Mouse (Mus musculus) embryonic facial prominence, embryonic 15.5 days (tissue): ENCODE data around the gene Klf3. TPM values are rescaled to one million over a fixed set of nuclear protein-coding genes. Genes with fewer than 3 reads are reported as not detected.

ENCODE experiments used
- ATAC-seq: fragments of 200-750 bp; cut with Nextera tagmentation; 2 replicates; pipeline ENCODE4 v1.8.0; 2017; ENCODE audit warnings: low read depth, moderate TSS enrichment; ENCODE audit not compliant: insufficient number of reproducible peaks, low FRiP score, low TSS enrichment
- H3K27ac ChIP-seq: fragments of 300-500 bp; sonication (generic); replicated peaks from 2 replicates; pipeline ENCODE4 v1.5.1; 2015; ENCODE audit warnings: mild to moderate bottlenecking, inconsistent platforms
- H3K27me3 ChIP-seq: fragments of 300-500 bp; sonication (generic); 2 replicates; pipeline ENCODE4 v1.6.1; 2015; ENCODE audit warnings: inconsistent platforms
- H3K36me3 ChIP-seq: fragments of 300-500 bp; sonication (generic); 2 replicates; pipeline ENCODE4 v1.6.1; 2015; ENCODE audit warnings: mild to moderate bottlenecking, inconsistent platforms
- H3K4me1 ChIP-seq: fragments of 300-500 bp; sonication (generic); 2 replicates; pipeline ENCODE4 v1.6.1; 2015; ENCODE audit warnings: inconsistent platforms
- H3K4me2 ChIP-seq: fragments of 300-500 bp; sonication (generic); replicated peaks from 2 replicates; pipeline ENCODE4 v1.6.1; 2015; ENCODE audit warnings: mild to moderate bottlenecking, inconsistent platforms
- H3K4me3 ChIP-seq: fragments of 300-500 bp; sonication (generic); replicated peaks from 2 replicates; pipeline ENCODE4 v1.5.1; 2015; ENCODE audit warnings: mild to moderate bottlenecking, inconsistent platforms
- H3K9ac ChIP-seq: fragments of 300-500 bp; sonication (generic); 2 replicates; pipeline ENCODE4 v1.6.1; 2015; ENCODE audit warnings: inconsistent platforms
- H3K9me3 ChIP-seq: fragments of 300-500 bp; sonication (generic); replicated peaks from 2 replicates; pipeline ENCODE4 v1.6.1; 2016; ENCODE audit warnings: inconsistent platforms
- WGBS: fragments of 180-500 bp; shearing (Covaris S2); methylation state at CpG from one replicate; pipeline ENCODE4 v1.1.7; 2015; 5-methylcytosine and 5-hydroxymethylcytosine counted together
- polyA plus RNA-seq: library from polyadenylated mRNA; unstranded; fragments of >200 nt; fragmentation: Nextera tagmentation; extraction: Ambion mirVana; gene quantifications from 2 replicates; pipeline ENCODE4 v1.2.1, GENCODE M21; 2015

Gene Klf3
- polyA plus RNA-seq, 1 experiment from 2014 or later, result 92.0 TPM

GRCm38 (mm10) chr5:64810860-64811499 is 7.8 kb downstream of the Klf3 start:
- ATAC-seq, result peak; percentile 41
- Histone ChIP-seq H3K4me3 (0 out of 2 replicates have a peak overlapping the region, but pooled peaks have one; percentile 24), H3K36me3 (0 out of 2 replicates have a peak, but pooled peaks cover 3% of the 10 kb centered on the region), H3K4me2 (peak overlapping the region; percentile 37), H3K4me1 (peaks cover 84% of the 10 kb centered on the region), H3K9ac (0 out of 2 replicates have a peak overlapping the region, but pooled peaks have one; percentile 35), H3K27ac (peak overlapping the region; percentile 88), H3K27me3 (no peaks in the 10 kb centered on the region), H3K9me3 (no peaks in the 10 kb centered on the region)
- WGBS, result 5% methylated on average over 9 of the region's 9 CpGs

GRCm38 (mm10) chr5:64811500-64812123 is 8.4 kb downstream of the Klf3 start:
- WGBS, result 7% methylated on average over 14 of the region's 14 CpGs
- peak overlapping the region; percentile 88 for H3K27ac ChIP-seq
- H3K36me3 ChIP-seq, result 0 out of 2 replicates have a peak, but pooled peaks cover 3% of the 10 kb centered on the region
- no peaks in the 10 kb centered on the region for H3K27me3 ChIP-seq
- peak overlapping the region; percentile 37 for H3K4me2 ChIP-seq
- H3K9me3 ChIP-seq, result no peaks in the 10 kb centered on the region
- H3K9ac ChIP-seq, result no peak overlapping the region
- peak; percentile 79 for ATAC-seq
- peak overlapping the region; percentile 24 for H3K4me3 ChIP-seq
- H3K4me1 ChIP-seq, result peaks cover 84% of the 10 kb centered on the region

- peak; percentile 8; the same call in 1 of the 2 replicates for ATAC-seq
- Histone ChIP-seq H3K4me2 (peak overlapping the region; percentile 37), H3K9me3 (no peaks in the 10 kb centered on the region), H3K27ac (peak overlapping the region; percentile 88), H3K9ac (no peak overlapping the region), H3K36me3 (0 out of 2 replicates have a peak, but pooled peaks cover 7% of the 10 kb centered on the region), H3K27me3 (no peaks in the 10 kb centered on the region), H3K4me1 (peaks cover 90% of the 10 kb centered on the region), H3K4me3 (peak overlapping the region; percentile 24)
- WGBS, result 17% methylated on average over 22 of the region's 22 CpGs
Observed at GRCm38 (mm10) chr5:64812124-64812982, 9.2 kb downstream of the Klf3 start.

- Histone ChIP-seq H3K4me2 (peak overlapping the region; percentile 37), H3K36me3 (peaks cover 8% of the 10 kb centered on the region; the same call in 1 of the 2 replicates), H3K9me3 (no peaks in the 10 kb centered on the region), H3K4me1 (peaks cover 85% of the 10 kb centered on the region), H3K9ac (no peak overlapping the region), H3K27ac (peak overlapping the region; percentile 88), H3K4me3 (peak overlapping the region; percentile 24), H3K27me3 (no peaks in the 10 kb centered on the region)
- 11% methylated on average over 4 of the region's 4 CpGs for WGBS
- no peak for ATAC-seq
Observed at GRCm38 (mm10) chr5:64812983-64813304, 9.8 kb downstream of the Klf3 start.

- peak overlapping the region; percentile 88 for H3K27ac ChIP-seq
- no peaks in the 10 kb centered on the region for H3K27me3 ChIP-seq
- ATAC-seq, result no peak
- peaks cover 81% of the 10 kb centered on the region for H3K4me1 ChIP-seq
- 5% methylated on average over 9 of the region's 9 CpGs for WGBS
- H3K4me2 ChIP-seq, result peak overlapping the region; percentile 37
- H3K9me3 ChIP-seq, result no peaks in the 10 kb centered on the region
- peak overlapping the region; percentile 24; the same call in 1 of the 2 replicates for H3K4me3 ChIP-seq
- H3K9ac ChIP-seq, result no peak overlapping the region
- H3K36me3 ChIP-seq, result peaks cover 12% of the 10 kb centered on the region; the same call in 1 of the 2 replicates
Observed at GRCm38 (mm10) chr5:64813361-64813760, 10.2 kb downstream of the Klf3 start.

- no peak overlapping the region for H3K9ac ChIP-seq
- H3K27ac ChIP-seq, result no peak overlapping the region
- 66% methylated on average over 7 of the region's 7 CpGs for WGBS
- H3K9me3 ChIP-seq, result no peaks in the 10 kb centered on the region
- no peaks in the 10 kb centered on the region for H3K27me3 ChIP-seq
- peaks cover 20% of the 10 kb centered on the region for H3K36me3 ChIP-seq
- H3K4me3 ChIP-seq, result no peak overlapping the region
- H3K4me1 ChIP-seq, result peaks cover 74% of the 10 kb centered on the region
- no peak for ATAC-seq
- no peak overlapping the region for H3K4me2 ChIP-seq
Observed at GRCm38 (mm10) chr5:64814416-64814815, 11.2 kb downstream of the Klf3 start.

GRCm38 (mm10) chr5:64815631-64816030 is 12.4 kb downstream of the Klf3 start:
- ATAC-seq, result no peak
- Histone ChIP-seq H3K4me1 (peaks cover 62% of the 10 kb centered on the region), H3K9ac (no peak overlapping the region)

GRCm38 (mm10) chr5:64816290-64816973 is 13.2 kb downstream of the Klf3 start:
- no peak for ATAC-seq
- H3K27ac ChIP-seq, result peak overlapping the region; percentile 80

More at GRCm38 (mm10) chr5:64815631-64816030, 12.4 kb downstream of the Klf3 start:
- Histone ChIP-seq H3K9me3 (no peaks in the 10 kb centered on the region), H3K27me3 (no peaks in the 10 kb centered on the region), H3K27ac (peak overlapping the region; percentile 80; the same call in 1 of the 2 replicates), H3K36me3 (peaks cover 26% of the 10 kb centered on the region), H3K4me3 (no peak overlapping the region), H3K4me2 (no peak overlapping the region)
- 82% methylated on average over 8 of the region's 8 CpGs for WGBS

GRCm38 (mm10) chr5:64816974-64817296 is 13.7 kb downstream of the Klf3 start:
- ATAC-seq, result no peak
- no peak overlapping the region for H3K4me2 ChIP-seq
- no peaks in the 10 kb centered on the region for H3K27me3 ChIP-seq
- H3K9ac ChIP-seq, result no peak overlapping the region
- H3K27ac ChIP-seq, result peak overlapping the region; percentile 80
- H3K4me3 ChIP-seq, result no peak overlapping the region
- H3K4me1 ChIP-seq, result peaks cover 49% of the 10 kb centered on the region
- H3K36me3 ChIP-seq, result peaks cover 39% of the 10 kb centered on the region
- WGBS, result 61% methylated on average over 8 of the region's 8 CpGs
- H3K9me3 ChIP-seq, result no peaks in the 10 kb centered on the region

More at GRCm38 (mm10) chr5:64816290-64816973, 13.2 kb downstream of the Klf3 start:
- no peaks in the 10 kb centered on the region for H3K27me3 ChIP-seq
- WGBS, result 49% methylated on average over 15 of the region's 15 CpGs
- H3K4me2 ChIP-seq, result no peak overlapping the region
- peaks cover 54% of the 10 kb centered on the region for H3K4me1 ChIP-seq
- H3K36me3 ChIP-seq, result peaks cover 34% of the 10 kb centered on the region
- no peaks in the 10 kb centered on the region for H3K9me3 ChIP-seq
- no peak overlapping the region for H3K9ac ChIP-seq
- H3K4me3 ChIP-seq, result no peak overlapping the region

- ATAC-seq, result no peak
- Histone ChIP-seq H3K4me1 (peaks cover 25% of the 10 kb centered on the region), H3K4me2 (no peak overlapping the region), H3K36me3 (peaks cover 63% of the 10 kb centered on the region), H3K9me3 (no peaks in the 10 kb centered on the region), H3K27ac (no peak overlapping the region), H3K4me3 (no peak overlapping the region), H3K9ac (no peak overlapping the region), H3K27me3 (no peaks in the 10 kb centered on the region)
- 80% methylated on average over 6 of the region's 6 CpGs for WGBS
Observed at GRCm38 (mm10) chr5:64819390-64819789, 16.2 kb downstream of the Klf3 start.
